Mouse (Mus musculus): Measurements from ENCODE around the gene Sptbn2. TPM values are rescaled to one million over a fixed set of nuclear protein-coding genes. Genes with fewer than 3 reads are reported as not detected.

The Sptbn2 gene
- total RNA-seq (2015) (not detected in 2 replicates), total RNA-seq (2017) (not detected in 2 replicates)

DNA sequence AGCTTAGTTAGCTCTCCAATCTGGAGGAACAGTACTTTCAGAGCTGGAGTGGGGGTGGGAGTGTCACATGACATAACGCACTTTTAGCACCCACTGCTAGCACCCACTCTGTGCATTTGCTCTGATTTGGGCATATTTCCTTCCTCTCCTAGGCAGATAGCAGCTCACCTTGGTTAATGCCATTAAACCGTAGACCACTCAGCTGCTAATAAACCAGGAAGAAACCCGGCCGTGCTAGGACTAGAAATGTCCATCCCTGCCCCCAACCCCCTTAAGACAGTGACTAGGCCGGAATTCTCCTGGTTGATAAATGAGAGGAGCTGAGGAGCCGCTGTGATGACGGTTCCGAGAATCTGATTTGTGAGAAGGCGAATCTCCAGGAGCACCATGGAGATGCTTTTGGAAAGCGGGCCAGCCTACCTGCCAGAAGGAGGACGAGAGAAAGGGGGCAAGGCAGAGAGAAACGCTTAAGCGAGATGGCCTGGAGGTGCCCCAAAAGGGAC is at the start of gene Sptbn2:
Sptbn2 (plus strand) TSS at position 70 of the 503 bp plus-strand sequence.
- ATAC-seq (replicated peaks; ENCODE audit: poor library complexity): no peak

DNA sequence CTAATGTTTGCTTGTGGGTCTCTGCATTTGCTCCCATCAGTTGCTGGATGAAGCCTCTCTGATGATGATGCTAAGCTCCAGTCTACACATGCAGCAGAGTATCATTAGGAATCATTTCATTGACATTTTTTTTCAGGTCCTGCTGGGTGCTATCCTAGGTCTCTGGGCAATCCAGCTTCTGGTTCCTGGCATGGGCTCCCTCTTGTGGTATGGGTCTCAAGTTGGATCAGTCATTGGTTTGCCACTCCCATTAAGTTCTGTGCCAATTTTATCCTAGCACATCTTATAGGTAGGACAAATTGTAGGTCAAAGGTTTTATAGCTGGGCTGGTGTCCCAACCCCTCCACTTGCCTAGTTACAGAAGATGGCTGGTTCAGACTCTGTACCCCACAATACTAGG is 44.2 kb upstream of the Sptbn2 start:
- ATAC-seq (replicated peaks; ENCODE audit: poor library complexity): no peak

DNA sequence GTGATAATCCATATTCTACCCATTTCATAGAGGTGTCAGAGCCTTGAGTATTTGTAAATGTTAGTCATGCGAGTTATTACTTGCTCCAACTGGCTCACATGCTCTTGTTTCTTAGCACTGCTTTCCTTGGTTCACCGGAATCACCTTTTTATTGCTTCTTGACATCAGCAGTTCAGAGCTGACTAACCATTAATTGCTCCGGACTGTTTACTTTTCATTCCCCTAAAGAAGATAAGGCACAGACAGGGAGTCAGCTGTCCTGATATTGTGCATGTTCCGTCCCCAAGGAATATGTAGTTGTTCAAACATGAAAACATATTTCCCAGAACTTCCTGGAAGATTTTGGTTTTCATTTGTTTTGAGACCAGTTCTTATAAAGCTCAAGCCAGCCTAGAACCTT is 40.2 kb upstream of the Sptbn2 start:
- ATAC-seq (replicated peaks; ENCODE audit: poor library complexity): no peak

DNA sequence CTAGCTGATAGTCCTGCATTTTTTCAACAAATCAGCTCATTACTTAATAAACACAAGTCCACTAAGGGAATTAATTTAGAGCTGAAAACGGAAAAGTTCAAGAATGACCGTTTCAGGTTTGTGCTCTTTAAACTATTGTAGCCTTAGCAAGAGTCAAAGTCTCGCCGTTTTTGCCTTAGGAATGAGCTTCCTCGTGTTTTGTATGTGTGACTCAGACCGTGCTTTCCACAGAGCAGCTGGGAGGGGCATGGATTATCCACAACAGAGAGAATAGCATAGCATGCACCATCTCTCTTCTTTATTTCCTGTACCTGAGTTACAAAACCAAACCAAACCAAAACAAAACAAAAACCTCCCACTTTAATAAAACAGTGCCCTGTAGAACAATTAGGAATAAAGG is 38.6 kb upstream of the Sptbn2 start:
- no peak for ATAC-seq (replicated peaks; ENCODE audit: poor library complexity)

DNA sequence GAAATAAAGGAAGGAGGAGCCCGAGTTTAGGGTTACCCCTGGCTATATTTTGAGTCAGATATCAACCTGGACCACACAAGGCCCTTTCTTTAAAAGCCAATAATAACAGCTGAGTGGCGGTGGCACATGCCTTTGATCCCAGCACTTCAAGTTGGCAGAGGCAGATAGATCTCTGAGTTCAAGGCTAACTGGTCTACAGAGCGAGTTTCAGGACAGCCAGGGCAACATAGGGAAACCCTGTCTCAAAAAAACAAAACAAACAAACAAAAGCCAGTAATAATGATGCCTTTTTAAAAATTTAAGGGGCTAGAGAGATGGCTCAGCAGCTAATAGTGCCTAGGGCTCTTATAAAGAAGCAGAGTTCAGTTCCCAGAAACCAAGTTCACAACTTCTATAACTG is 16.6 kb upstream of the Sptbn2 start:
- no peak for ATAC-seq (replicated peaks; ENCODE audit: poor library complexity)

DNA sequence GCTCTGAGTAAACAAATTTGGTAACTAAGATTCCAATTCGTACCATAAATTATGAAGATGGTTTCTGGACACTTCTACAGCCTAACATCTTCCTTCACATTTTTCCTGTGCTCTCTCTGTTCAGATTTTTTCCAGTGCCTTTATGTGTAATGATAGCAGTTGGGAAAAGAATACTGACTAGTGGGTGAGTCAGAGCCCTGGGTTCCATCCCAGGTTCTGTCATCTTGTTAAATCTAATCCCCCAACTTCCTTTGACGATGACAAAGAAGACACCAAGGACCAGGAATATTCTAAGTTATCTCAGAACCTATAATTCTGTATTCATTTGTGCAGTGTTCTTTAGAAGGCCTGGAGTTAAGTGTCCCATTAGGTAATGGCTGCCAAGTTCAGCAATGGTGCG is 13.8 kb upstream of the Sptbn2 start:
- no peak for ATAC-seq (replicated peaks; ENCODE audit: poor library complexity)

DNA sequence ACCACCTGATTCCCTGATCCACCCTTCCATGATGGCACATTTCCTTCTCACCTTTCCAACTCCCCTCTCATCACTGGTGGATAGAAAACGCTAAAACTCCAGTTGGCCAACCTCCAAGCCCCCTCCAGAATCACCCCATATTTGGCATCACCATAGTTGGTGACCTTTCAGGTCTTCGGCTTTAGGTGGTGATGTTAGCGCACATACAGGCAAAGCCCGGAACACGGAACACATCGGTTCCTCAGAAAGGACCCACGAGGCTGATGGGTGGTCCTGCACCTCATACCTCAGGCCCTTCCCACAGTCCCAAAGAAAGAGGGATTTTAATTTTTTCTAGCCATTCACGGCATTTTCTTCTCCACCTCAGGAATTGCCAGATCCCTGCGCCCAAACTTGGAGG is 13.2 kb upstream of the Sptbn2 start:
- no peak for ATAC-seq (replicated peaks; ENCODE audit: poor library complexity)

DNA sequence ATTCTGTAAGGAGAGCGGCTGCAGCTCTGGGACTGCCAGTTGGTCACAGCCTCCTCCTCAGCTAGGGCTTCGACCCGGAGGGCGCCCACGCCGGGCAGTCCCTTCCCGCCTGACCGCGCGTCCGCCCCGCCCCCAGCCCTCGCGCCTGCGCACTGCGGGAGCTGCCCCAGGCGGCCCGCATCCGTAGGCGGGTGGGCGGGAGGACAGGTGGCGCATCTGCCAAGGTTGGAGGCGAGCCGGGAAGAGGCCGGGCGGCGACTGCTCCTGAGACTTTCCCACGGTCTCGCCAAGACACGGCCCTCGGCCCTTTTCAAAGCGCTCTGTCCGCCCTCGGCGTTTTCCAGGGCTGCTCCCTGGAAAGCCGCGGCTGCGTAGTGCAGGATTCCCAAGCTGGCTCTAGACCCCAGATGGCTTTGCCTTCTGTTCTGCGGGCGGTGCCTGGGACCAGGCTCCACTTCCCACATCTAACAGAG is 12.7 kb upstream of the Sptbn2 start, which contains the start of gene Gm960:
Gm960 (minus strand) TSS at position 464 of the 473 bp plus-strand sequence.
- no peak for ATAC-seq (replicated peaks; ENCODE audit: poor library complexity)

DNA sequence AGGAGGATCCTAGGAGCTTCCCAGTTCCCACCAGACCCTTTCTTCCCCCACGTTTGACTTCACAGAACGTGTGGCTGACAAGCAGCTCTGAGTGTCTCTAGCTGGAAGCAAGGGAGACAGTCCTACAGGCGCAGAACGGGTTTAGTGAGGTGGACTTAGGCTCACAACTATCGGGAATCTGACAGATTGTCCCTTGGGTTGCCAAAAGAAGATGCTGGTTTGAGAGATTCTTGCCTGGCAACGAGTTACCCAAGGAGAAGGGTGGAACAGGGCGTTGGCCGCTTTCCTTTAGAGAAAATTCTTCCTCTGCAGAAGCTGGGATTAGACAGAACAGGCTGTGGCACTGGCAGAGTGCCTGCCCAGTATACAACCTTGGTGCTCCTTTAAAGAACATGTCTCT is 12.1 kb upstream of the Sptbn2 start:
- no peak for ATAC-seq (replicated peaks; ENCODE audit: poor library complexity)

DNA sequence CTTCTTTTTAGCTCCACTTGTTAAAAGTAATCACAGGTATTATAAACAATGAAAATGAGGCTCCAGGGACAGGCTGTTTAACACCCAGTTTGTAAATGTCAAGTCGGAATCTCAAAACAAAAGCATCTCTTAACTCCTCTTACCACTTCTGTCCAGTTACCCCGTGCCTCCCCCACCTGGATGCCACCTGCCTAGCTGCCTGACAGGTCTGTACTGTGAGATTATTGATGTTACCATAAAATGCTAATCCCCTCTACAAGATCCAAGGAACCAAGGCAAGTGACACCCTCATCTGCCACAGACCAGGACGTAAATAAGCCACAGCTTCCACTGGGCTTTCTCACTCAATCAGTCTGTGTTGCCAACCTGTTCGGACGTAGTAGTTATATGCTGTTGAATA is 11.1 kb upstream of the Sptbn2 start:
- ATAC-seq (replicated peaks; ENCODE audit: poor library complexity): no peak

DNA sequence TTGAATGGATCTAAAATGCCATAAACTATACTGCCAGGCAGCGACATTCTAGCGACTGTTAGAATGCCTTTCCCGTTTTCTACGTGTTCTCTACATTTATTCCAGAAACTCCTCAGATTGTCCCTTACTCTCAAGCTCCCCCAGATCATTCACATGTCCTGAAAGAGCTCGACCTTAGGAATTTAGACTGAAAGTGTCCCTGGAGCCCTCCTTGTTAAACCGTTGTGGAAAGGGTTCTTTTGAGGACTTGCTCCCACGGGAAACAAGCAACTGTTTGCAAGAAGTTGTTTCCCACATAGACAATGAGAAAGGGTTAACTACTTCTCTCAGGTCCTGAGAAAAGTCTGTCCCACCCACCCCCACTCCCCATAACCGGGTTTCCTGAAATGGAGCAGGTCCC is 10.3 kb upstream of the Sptbn2 start:
- no peak for ATAC-seq (replicated peaks; ENCODE audit: poor library complexity)

DNA sequence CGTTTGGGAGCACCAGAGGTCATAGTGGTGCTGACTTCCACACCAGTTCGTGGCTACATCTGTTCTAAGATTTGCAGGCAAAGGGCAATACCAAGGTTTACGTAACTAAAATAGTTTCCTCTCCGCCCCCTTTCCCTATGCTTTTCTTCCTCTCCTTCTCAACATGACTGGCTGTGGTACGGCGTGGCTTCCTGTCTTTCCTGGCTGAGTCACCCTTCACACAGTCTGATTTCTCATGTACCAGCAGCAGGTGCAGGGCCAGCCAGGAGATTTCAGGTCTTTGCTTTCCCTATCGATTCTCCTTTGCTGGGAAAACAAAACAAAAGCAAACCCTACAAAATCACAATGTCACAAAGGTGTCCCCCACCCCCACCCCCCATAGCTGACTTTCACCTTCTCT is 9.7 kb upstream of the Sptbn2 start:
- peak; percentile 61 for ATAC-seq (replicated peaks; ENCODE audit: poor library complexity)

DNA sequence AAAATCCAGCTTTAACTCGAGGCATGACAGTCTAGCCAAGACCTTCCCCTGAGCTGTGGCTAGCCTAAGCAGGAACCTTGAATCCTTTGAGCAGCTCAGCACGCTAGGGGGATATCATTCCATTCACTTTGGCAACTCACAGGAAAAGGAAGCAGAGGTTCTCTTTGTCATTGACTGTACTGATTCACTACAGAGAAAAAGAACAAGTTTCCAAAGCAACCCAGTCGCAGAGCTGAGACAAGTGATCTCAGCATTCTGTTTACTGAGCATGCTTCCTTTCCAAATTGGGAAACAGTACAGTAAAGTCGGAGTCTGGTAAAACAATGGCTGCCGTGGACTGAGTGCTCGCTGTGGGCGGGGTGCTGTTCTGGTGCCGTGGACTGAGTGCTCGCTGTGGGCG is 2.2 kb upstream of the Sptbn2 start:
- no peak for ATAC-seq (replicated peaks; ENCODE audit: poor library complexity)

DNA sequence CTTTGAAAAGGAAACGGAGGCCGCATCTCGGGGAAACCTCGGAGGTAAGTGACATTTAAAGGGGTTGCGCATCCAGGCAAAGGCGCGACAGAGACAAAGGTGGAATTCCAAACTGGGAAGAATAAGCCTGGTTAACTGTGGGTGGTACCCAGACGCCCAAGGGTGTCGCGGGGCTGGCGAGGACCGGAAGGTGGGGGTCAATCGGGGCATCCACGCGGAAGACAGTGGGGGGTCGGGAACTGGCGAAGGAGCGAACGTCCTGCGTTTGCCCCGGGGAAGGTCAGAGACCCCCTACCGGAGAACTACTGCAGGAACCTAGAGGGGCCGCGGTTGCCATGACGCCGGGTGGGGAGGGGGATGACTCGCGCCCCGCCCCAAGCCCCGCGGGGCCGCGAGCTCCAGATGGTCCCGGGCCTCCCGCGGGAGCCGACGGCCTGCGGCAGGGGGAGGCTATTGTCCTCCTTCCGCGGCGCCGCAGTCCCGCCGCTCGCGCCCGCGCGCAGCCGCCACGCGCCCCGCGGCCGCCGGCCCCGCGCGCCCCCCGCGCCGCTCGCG is 711 bp downstream of the Sptbn2 start:
- no peak for ATAC-seq (replicated peaks; ENCODE audit: poor library complexity)

DNA sequence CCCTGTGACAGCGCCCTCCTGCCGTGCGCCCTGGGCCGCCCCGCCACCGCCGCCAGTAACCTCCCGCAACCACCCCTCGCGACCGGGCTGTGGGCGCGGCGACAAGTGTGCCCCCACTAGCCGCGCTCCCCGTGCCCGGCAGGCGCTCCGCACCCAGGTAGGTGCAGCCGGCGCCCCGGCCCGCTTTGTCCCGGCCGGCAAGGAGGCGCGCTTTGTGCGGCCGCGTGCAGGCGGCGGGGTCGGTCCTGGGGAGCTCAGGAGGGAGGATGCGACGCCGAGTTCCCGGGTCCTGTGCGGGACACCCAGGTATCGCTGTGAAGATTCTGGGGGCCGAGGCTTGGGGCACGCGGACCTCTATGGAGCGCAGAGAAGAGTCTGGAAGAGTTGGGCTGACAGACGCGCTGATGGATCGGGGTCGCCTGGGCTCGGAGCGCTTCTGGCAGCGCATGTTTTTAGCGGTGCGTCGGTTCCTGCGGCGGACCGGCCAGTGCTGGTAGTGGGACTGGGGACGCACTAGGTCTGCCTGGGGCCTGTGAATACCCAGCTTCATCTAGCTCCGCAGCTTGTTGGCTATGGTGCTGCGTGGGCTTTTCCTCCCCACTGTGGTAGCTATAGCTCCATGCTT is 1.3 kb downstream of the Sptbn2 start:
- no peak for ATAC-seq (replicated peaks; ENCODE audit: poor library complexity)

DNA sequence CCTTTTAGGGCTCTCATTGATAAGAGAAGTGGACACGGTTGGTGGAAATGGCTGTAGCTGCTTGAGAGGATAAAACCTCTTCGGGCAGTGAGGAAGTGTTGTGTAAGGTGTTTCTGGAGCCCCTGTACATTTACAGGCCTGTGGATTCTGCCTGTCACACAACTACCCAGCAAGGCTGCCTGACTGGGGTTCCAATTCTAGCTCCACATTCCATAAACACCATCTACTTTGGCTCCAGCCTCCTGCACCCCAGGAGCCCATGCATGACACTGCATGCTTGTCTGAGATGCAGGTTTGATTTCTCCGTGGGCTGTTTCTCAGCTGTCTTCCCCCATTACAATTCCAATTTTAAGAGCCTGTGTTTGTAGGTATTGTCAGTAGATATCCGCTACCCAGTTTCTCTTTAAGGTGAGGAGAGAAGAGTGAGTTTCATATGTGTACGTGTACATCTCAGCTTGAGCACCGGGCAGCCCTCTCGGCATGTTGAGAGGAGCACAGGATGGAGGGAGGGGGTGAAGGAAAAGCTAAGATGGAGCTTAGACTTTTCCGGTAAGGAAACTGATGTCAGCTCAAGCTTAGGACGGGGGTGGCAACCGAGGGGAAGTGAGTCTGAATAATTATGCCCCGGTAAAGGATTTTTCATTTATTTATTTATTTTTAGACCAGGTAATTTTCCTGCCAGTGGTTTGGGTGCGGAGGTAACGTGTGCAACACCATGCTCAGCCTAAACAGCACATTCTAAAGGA is 2.0 kb downstream of the Sptbn2 start:
- ATAC-seq (replicated peaks; ENCODE audit: poor library complexity): no peak

DNA sequence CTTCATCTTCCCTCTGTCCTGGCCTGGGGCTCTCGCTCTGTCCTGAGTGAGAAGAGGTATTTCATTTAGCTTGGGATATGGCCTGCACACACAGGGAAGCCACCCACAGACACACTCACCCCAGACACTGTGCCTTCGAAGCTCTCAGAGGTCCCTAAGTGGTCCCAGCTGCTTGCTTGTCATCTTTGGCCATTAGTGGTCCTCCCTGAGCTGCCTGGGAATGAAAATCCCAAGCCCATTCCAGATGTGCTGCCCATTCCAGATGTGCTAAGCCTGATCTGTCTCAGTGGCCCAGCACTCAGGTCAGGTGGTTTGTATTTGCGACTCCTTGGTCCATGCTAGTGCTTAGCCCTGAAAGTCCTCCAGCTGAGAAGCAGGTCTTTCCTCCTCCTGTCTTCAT is 2.9 kb downstream of the Sptbn2 start:
- ATAC-seq (replicated peaks; ENCODE audit: poor library complexity): no peak

DNA sequence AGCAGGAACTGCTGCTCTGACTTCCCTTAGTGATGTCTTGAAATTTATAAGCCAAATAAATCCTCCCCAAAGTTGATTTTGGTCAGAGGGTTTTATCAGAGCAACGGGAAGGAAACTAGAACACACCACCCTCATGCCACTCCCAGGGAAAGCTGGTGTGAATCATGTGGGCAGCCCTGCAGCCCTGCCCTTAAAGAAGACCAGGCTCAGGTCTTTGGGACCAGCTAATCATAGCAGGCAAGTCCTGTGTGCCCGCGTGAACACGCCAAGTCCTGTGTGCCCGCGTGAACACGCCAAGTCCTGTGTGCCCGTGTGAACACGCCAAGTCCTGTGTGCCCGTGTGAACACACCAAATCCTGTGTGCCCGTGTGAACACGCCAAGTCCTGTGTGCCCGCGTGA is 5.8 kb downstream of the Sptbn2 start:
- ATAC-seq (replicated peaks; ENCODE audit: poor library complexity): no peak

DNA sequence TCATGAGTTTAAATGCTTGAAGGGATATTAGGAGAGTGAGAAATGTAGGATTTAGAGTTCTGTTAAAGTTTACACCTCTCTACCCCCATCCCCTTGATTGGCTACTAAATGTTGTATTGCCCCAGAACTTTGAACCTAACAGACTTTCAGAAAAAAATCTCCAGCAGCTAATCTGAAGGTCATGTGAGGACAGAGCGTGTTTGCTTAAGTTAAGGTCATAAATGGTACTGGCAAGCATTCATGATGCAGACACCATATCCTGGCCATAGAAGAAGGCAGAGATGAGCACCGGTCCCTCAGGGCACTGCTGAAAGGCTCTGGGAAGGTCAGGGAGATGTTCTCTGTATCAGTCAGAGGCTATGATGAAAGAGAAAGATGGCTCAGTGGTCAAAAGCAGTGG is 6.3 kb downstream of the Sptbn2 start:
- ATAC-seq (replicated peaks; ENCODE audit: poor library complexity): no peak

DNA sequence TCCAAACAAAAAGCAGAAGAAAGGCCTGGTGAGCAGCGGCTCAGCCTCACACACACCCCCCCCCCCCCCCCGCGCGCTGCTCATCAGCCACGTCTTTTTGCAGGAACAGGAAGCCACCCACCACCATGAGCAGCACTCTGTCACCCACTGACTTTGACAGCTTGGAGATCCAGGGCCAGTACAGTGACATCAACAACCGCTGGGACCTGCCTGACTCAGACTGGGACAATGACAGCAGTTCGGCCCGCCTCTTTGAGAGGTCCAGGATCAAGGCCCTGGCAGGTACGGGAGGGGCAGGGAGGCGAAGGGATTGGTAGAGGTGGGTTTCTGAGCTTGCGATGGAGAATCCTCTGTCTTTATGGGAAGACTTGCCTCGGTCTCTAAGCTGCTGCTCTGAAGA is 7.7 kb downstream of the Sptbn2 start:
- ATAC-seq (replicated peaks; ENCODE audit: poor library complexity): peak; percentile 58

DNA sequence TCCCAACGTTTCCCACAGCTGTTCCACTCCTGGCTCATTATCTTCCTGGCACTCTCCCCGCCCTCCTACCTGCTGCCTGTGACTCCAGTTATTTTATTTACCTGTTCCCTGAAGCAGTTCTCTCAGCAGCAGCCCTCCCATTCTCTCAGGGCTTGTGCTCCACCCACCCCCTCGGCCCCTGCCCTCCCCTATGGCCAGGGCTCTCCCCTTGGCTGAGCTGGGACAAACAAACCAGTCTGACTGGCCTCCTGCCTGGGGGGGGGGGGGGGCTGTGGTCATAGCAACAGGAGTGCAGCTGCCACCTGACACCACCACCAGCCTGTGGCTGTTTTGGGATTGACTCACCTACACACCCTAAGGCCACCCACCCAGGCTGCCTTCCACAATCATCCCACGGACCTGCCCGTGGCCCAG is 8.4 kb downstream of the Sptbn2 start:
- no peak for ATAC-seq (replicated peaks; ENCODE audit: poor library complexity)

DNA sequence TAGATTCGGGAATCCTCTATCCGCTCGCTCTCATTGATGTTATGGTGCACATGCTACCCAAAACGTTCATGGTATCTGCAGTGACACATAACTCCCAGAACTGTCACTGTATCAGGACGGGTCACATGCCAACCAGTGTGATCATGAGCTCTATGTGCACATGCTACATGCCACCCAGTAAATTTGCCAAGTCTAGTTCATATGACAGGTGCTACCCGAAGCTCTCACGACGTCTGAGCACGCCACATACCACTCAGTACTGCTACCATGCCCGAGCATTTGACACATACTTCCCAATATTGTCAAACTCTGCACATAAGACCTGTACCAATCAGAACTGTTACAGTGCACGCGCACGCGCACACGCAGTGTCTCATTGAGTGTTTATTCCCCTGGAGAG is 9.1 kb downstream of the Sptbn2 start:
- no peak for ATAC-seq (replicated peaks; ENCODE audit: poor library complexity)
